Mouse (Mus musculus) myocyte (in vitro differentiated cells): ENCODE measurements at regions not wholly inside any gene's neighbourhood (a gene's known extent, or its start where the extent isn't known, plus 50 kb on each side); places are given as distances from the start of the nearest gene placed in this dataset.

Experiments
- H3K27me3 ChIP-seq: one replicate; pipeline ENCODE4 v1.6.1; 2011; ENCODE audit not compliant: control insufficient read depth, insufficient read depth, insufficient read length
- H3K36me3 ChIP-seq: one replicate; pipeline ENCODE4 v1.6.1; 2011; ENCODE audit not compliant: control insufficient read depth, insufficient read depth
- H3K4me2 ChIP-seq: one replicate; pipeline ENCODE4 v1.6.1; 2011; ENCODE audit warnings: low read depth, control low read depth
- H3K4me3 ChIP-seq: one replicate; pipeline ENCODE4 v1.5.1; 2011; ENCODE audit warnings: mild to moderate bottlenecking, control low read depth, moderate library complexity
- H3K79me2 ChIP-seq: one replicate; pipeline ENCODE4 v1.6.1; 2011; ENCODE audit not compliant: control insufficient read depth, insufficient read depth
- H3ac ChIP-seq: one replicate; pipeline ENCODE4 v1.6.1; 2011; ENCODE audit not compliant: control insufficient read depth, insufficient read length
- CEBPB ChIP-seq: IDR thresholded peaks from 2 replicates; pipeline ENCODE4 v1.6.1; 2011; ENCODE audit warnings: mild to moderate bottlenecking, moderate library complexity; ENCODE audit not compliant: poor library complexity, insufficient read depth, severe bottlenecking
- E2F4 ChIP-seq: IDR thresholded peaks from one replicate; pipeline ENCODE4 v1.6.1; 2011; ENCODE audit warnings: mild to moderate bottlenecking, control low read depth, moderate library complexity; ENCODE audit not compliant: insufficient read depth
- MYOG ChIP-seq, 3 experiments: IDR thresholded peaks; one replicate each; pipeline ENCODE4 v1.6.1; 2011; ENCODE audit warnings: control low read depth in 2 of 3, low read depth in 2 of 3, mild to moderate bottlenecking in 2 of 3; ENCODE audit not compliant: insufficient read length in 2 of 3, control insufficient read depth in 1 of 3, insufficient read depth in 1 of 3
- POLR2A ChIP-seq: IDR thresholded peaks from one replicate; pipeline ENCODE4 v1.6.1; 2011; ENCODE audit warnings: low read depth, mild to moderate bottlenecking, control low read depth, moderate library complexity; ENCODE audit not compliant: insufficient read length
- POLR2AphosphoS2 ChIP-seq: IDR thresholded peaks from one replicate; pipeline ENCODE4 v1.6.1; 2011; ENCODE audit warnings: low read depth, control low read depth; ENCODE audit not compliant: insufficient read length
- REST ChIP-seq: IDR thresholded peaks from one replicate; pipeline ENCODE4 v1.6.1; 2011; ENCODE audit warnings: mild to moderate bottlenecking, control low read depth, moderate library complexity; ENCODE audit not compliant: insufficient read depth, insufficient read length
- SRF ChIP-seq: IDR thresholded peaks from one replicate; pipeline ENCODE4 v1.6.1; 2011; ENCODE audit warnings: low read depth; ENCODE audit not compliant: control insufficient read depth, insufficient read length
- TCF12 ChIP-seq: IDR thresholded peaks from one replicate; pipeline ENCODE4 v1.6.1; 2011; ENCODE audit warnings: mild to moderate bottlenecking, control low read depth; ENCODE audit not compliant: poor library complexity, insufficient read depth, severe bottlenecking
- TCF3 ChIP-seq: IDR thresholded peaks from one replicate; pipeline ENCODE4 v1.6.1; 2011; ENCODE audit warnings: low read depth, control low read depth; ENCODE audit not compliant: insufficient read length
- USF1 ChIP-seq: IDR thresholded peaks from one replicate; pipeline ENCODE4 v1.6.1; 2011; ENCODE audit warnings: low read depth, mild to moderate bottlenecking, control low read depth, moderate library complexity

DNA sequence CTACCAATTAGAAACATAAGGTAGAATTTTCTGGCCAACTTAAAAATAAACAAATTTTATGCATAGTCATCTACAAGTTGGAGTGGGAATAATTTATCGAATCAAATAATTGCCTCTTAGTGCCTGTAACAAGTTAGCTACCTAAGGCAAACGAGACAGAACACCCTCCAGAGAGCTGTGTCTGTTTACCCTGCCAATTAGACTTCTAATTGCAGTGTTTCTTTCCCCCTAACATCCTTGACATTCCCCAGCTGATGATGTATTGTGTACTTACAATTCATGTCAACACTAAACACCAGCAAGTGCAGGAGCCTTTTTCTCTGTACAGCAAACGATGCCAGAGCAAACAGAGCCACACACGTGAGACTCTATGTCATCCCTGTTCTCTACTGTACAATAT lies 311.1 kb upstream of the Npsr1 start:
- no peaks in the 10 kb centered on the region for H3K79me2 ChIP-seq
- no peak overlapping the region for H3K4me3 ChIP-seq
- no peaks in the 10 kb centered on the region for H3K36me3 ChIP-seq
- H3K4me2 ChIP-seq, result no peak overlapping the region
- TF ChIP-seq TCF12, result no peak
- no peak for TF ChIP-seq MYOG (IDR thresholded peaks at IDR 0.05; ENCODE audit: control insufficient read depth in 1 of 3, insufficient read depth in 1 of 3, insufficient read length in 2 of 3, low read depth in 2 of 3)
- TF ChIP-seq SRF, result no peak
- no peak for TF ChIP-seq POLR2A
- TF ChIP-seq E2F4, result no peak
- no peak for TF ChIP-seq POLR2AphosphoS2
- no peak for TF ChIP-seq CEBPB
- TF ChIP-seq REST, result no peak
- TF ChIP-seq USF1, result no peak
- no peak for TF ChIP-seq TCF3
- no peaks in the 10 kb centered on the region for H3K27me3 ChIP-seq
- no peak overlapping the region for H3ac ChIP-seq
